Mouse (Mus musculus) limb, embryonic 13.5 days (tissue): ENCODE results near the gene Akap2. TPM values are rescaled to one million over a fixed set of nuclear protein-coding genes. Genes with fewer than 3 reads are reported as not detected.

ENCODE experiments used
- ATAC-seq: fragments of 200-750 bp; cut with Nextera tagmentation; 2 replicates; pipeline ENCODE4 v1.8.0; 2017; ENCODE audit warnings: low read depth, moderate number of reproducible peaks, moderate TSS enrichment; ENCODE audit not compliant: low FRiP score
- H3K27ac ChIP-seq: fragments of 300-500 bp; sonication (generic); 2 replicates; pipeline ENCODE4 v1.5.1; 2015; ENCODE audit warnings: inconsistent platforms, mild to moderate bottlenecking, moderate library complexity
- H3K27me3 ChIP-seq: fragments of 300-500 bp; sonication (generic); 2 replicates; pipeline ENCODE4 v1.6.1; 2015; ENCODE audit warnings: mild to moderate bottlenecking, inconsistent platforms
- H3K36me3 ChIP-seq: fragments of 300-500 bp; sonication (generic); 2 replicates; pipeline ENCODE4 v1.6.1; 2015; ENCODE audit warnings: inconsistent platforms, mild to moderate bottlenecking, moderate library complexity
- H3K4me1 ChIP-seq: fragments of 300-500 bp; sonication (generic); 2 replicates; pipeline ENCODE4 v1.6.1; 2015; ENCODE audit warnings: inconsistent platforms
- H3K4me2 ChIP-seq: fragments of 300-500 bp; sonication (generic); replicated peaks from 2 replicates; pipeline ENCODE4 v1.6.1; 2015; ENCODE audit warnings: inconsistent platforms, mild to moderate bottlenecking, moderate library complexity
- H3K4me3 ChIP-seq: fragments of 300-500 bp; sonication (generic); 2 replicates; pipeline ENCODE4 v1.5.1; 2015; ENCODE audit warnings: moderate library complexity, mild to moderate bottlenecking, inconsistent platforms
- H3K9ac ChIP-seq: fragments of 300-500 bp; sonication (generic); 2 replicates; pipeline ENCODE4 v1.6.1; 2015; ENCODE audit warnings: mild to moderate bottlenecking, inconsistent platforms
- H3K9me3 ChIP-seq: fragments of 300-500 bp; sonication (generic); 2 replicates; pipeline ENCODE4 v1.6.1; 2016; ENCODE audit warnings: inconsistent platforms
- WGBS: fragments of 180-500 bp; shearing (Covaris S2); methylation state at CpG from one replicate; pipeline ENCODE4 v1.1.7; 2015; 5-methylcytosine and 5-hydroxymethylcytosine counted together
- polyA plus RNA-seq: library from polyadenylated mRNA; unstranded; fragments of >200 nt; fragmentation: Nextera tagmentation; extraction: Ambion mirVana; gene quantifications from 2 replicates; pipeline ENCODE4 v1.2.1, GENCODE M21; 2015

The Akap2 gene
- polyA plus RNA-seq, 1 experiment from 2014 or later: 34.2 TPM

DNA sequence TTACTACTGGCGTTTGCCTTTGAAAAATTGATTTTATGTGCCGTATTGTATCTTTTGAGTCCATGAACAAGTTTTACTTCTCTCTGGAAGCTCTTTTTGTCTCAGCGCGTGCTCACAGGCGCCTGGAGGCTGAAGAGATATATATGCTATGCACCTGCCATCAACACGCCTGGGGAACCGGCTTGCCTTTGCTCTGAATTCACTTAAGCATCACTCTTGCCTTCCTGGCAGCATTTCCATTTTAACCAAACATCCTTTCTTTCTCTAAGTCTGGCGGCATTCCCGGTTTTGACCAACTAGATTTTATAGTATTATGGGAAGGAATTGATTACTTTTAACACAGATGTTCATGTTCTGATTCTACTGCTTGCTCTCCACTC lies 65.9 kb downstream of the Akap2 start:
- Histone ChIP-seq H3K4me3 (peak overlapping the region; percentile 44), H3K9ac (peak overlapping the region; percentile 61; the same call in 1 of the 2 replicates), H3K36me3 (no peaks in the 10 kb centered on the region), H3K4me2 (peak overlapping the region; percentile 75), H3K27ac (no peak overlapping the region), H3K27me3 (peaks cover 26% of the 10 kb centered on the region), H3K9me3 (no peaks in the 10 kb centered on the region), H3K4me1 (peaks cover 35% of the 10 kb centered on the region)
- 30% methylated on average over 9 of the region's 9 CpGs for WGBS
- ATAC-seq: no peak

GRCm38 (mm10) chr4:57783853-57784600 lies 66.6 kb downstream of the Akap2 start:
- no peaks in the 10 kb centered on the region for H3K36me3 ChIP-seq
- no peak overlapping the region; the same call in 1 of the 2 replicates for H3K4me3 ChIP-seq
- 82% methylated on average over 11 of the region's 11 CpGs for WGBS
- H3K4me2 ChIP-seq: no peak overlapping the region
- no peak overlapping the region for H3K27ac ChIP-seq
- ATAC-seq: no peak
- H3K4me1 ChIP-seq: peaks cover 35% of the 10 kb centered on the region
- H3K9ac ChIP-seq: no peak overlapping the region
- peaks cover 26% of the 10 kb centered on the region for H3K27me3 ChIP-seq
- H3K9me3 ChIP-seq: no peaks in the 10 kb centered on the region

DNA sequence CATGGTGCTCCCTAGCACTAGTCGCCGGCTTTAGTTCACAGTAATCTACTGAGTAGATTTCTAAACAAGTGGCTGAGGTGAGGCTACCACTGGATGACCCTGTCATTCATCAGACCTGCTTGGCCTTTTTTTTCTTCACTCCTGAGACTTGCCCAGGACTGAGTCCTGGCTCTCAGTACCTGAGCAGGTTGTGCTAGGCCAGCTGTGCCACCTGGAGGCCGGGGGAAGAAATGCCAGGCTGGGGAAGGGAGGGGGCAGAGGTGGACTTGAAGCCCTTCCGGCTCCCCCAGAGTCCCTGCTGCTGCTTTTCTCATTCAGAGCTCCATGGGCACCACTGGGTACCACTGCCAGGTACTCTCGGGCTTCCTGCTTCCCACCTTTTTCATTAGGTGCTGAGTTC lies 71.3 kb downstream of the Akap2 start:
- WGBS: 70% methylated on average over 5 of the region's 5 CpGs
- Histone ChIP-seq H3K27ac (no peak overlapping the region), H3K9me3 (no peaks in the 10 kb centered on the region), H3K27me3 (peaks cover 7% of the 10 kb centered on the region), H3K36me3 (no peaks in the 10 kb centered on the region), H3K9ac (no peak overlapping the region), H3K4me3 (no peak overlapping the region), H3K4me1 (peaks cover 4% of the 10 kb centered on the region), H3K4me2 (no peak overlapping the region)
- no peak for ATAC-seq

GRCm38 (mm10) chr4:57789118-57789517 lies 71.7 kb downstream of the Akap2 start:
- ATAC-seq: no peak
- Histone ChIP-seq H3K4me2 (no peak overlapping the region), H3K27ac (no peak overlapping the region)

GRCm38 (mm10) chr4:57793989-57794388 lies 76.5 kb downstream of the Akap2 start:
- peaks cover 19% of the 10 kb centered on the region for H3K4me1 ChIP-seq
- H3K27me3 ChIP-seq: no peaks in the 10 kb centered on the region
- 67% methylated on average over 8 of the region's 8 CpGs for WGBS
- no peak overlapping the region for H3K4me3 ChIP-seq
- no peak overlapping the region for H3K27ac ChIP-seq
- no peaks in the 10 kb centered on the region for H3K36me3 ChIP-seq
- H3K4me2 ChIP-seq: no peak overlapping the region
- no peak overlapping the region for H3K9ac ChIP-seq
- H3K9me3 ChIP-seq: no peaks in the 10 kb centered on the region
- no peak for ATAC-seq

More at GRCm38 (mm10) chr4:57789118-57789517, 71.7 kb downstream of the Akap2 start:
- H3K4me3 ChIP-seq: no peak overlapping the region
- peaks cover 3% of the 10 kb centered on the region for H3K27me3 ChIP-seq
- H3K4me1 ChIP-seq: peaks cover 6% of the 10 kb centered on the region
- H3K9me3 ChIP-seq: no peaks in the 10 kb centered on the region
- H3K9ac ChIP-seq: no peak overlapping the region
- no peaks in the 10 kb centered on the region for H3K36me3 ChIP-seq

GRCm38 (mm10) chr4:57794547-57794946 lies 77.1 kb downstream of the Akap2 start:
- Histone ChIP-seq H3K4me1 (peaks cover 19% of the 10 kb centered on the region), H3K27ac (no peak overlapping the region), H3K4me2 (no peak overlapping the region), H3K36me3 (no peaks in the 10 kb centered on the region), H3K9me3 (no peaks in the 10 kb centered on the region), H3K9ac (no peak overlapping the region), H3K27me3 (no peaks in the 10 kb centered on the region), H3K4me3 (no peak overlapping the region)
- 22% methylated on average over 3 of the region's 3 CpGs for WGBS
- peak; percentile 48; the same call in 1 of the 2 replicates for ATAC-seq

- Histone ChIP-seq H3K27ac (no peak overlapping the region), H3K4me3 (no peak overlapping the region), H3K36me3 (no peaks in the 10 kb centered on the region; the same call in 1 of the 2 replicates), H3K9ac (no peak overlapping the region), H3K4me1 (peaks cover 24% of the 10 kb centered on the region), H3K4me2 (no peak overlapping the region), H3K27me3 (no peaks in the 10 kb centered on the region), H3K9me3 (no peaks in the 10 kb centered on the region; the same call in 1 of the 2 replicates)
- WGBS: 79% methylated on average over 9 of the region's 9 CpGs
- ATAC-seq: no peak
Measured at GRCm38 (mm10) chr4:57797548-57798285, 80.3 kb downstream of the Akap2 start.

DNA sequence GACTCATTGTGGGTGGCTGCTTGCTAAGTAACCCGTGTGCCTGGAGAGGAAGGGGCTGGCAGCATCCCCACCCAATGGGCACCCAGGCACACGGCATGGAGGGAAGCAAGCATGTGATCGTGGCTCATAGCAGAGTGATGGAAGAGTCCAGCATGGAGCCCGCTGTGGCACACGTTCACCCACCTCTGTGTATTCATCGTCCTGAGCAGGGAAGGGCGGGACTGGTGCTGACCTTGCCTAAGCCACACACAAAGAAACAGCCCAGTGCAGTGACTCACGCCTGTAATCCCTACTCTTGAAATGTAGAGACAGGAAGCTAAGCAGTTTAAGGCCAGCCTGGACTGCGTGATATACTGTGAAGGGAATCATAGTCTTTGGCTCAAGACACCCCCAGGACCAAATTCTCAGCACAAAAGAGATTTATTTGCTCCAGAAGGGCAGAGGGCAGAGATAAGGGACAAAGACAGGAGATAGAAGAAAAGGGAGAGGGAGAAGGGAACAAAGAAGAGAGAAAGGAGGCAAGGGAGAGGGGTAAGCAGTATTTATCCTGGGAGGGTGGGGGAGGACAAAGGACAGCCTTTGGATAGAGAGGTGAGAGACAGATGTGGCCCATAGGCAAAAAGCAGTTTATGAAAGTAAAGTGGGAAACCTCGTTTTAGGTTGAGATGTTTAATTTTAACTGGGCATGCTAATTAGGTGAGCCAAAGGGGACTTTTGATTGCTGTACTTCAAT lies 81.0 kb downstream of the Akap2 start:
- ATAC-seq: no peak
- WGBS: 54% methylated on average over 10 of the region's 10 CpGs

DNA sequence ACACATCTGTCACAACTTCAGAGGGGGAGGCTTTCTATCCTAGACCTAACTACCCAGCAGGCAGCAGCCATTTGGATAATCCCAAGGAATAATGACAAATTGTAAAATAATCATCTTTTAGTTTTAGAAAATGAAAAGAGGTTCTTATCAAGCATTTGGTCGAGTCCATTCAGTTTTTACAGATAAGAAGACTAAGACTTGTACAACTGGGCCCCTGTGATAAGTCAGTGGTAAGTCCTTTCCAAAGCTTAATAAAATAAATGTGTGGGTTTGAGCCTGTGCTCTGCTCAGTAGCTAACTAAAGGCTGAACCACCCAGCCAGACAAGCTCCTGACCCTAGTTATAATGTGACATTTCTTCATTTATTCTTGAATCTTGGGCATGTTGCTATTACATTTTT lies 81.8 kb downstream of the Akap2 start:
- no peak overlapping the region for H3K4me2 ChIP-seq
- H3K4me3 ChIP-seq: no peak overlapping the region
- H3K27me3 ChIP-seq: no peaks in the 10 kb centered on the region
- ATAC-seq: no peak
- WGBS: 75% methylated on average over 1 of the region's 1 CpGs
- H3K4me1 ChIP-seq: peaks cover 16% of the 10 kb centered on the region
- H3K27ac ChIP-seq: no peak overlapping the region
- no peaks in the 10 kb centered on the region; the same call in 1 of the 2 replicates for H3K36me3 ChIP-seq
- H3K9ac ChIP-seq: no peak overlapping the region
- no peaks in the 10 kb centered on the region; the same call in 1 of the 2 replicates for H3K9me3 ChIP-seq

More for the DNA sequence above, 81.0 kb downstream of the Akap2 start:
- Histone ChIP-seq H3K36me3 (no peaks in the 10 kb centered on the region; the same call in 1 of the 2 replicates), H3K4me1 (peaks cover 24% of the 10 kb centered on the region), H3K4me3 (no peak overlapping the region), H3K9me3 (no peaks in the 10 kb centered on the region; the same call in 1 of the 2 replicates), H3K9ac (no peak overlapping the region), H3K4me2 (no peak overlapping the region), H3K27me3 (no peaks in the 10 kb centered on the region), H3K27ac (no peak overlapping the region)

GRCm38 (mm10) chr4:57801239-57801638 lies 83.8 kb downstream of the Akap2 start:
- no peak overlapping the region for H3K4me3 ChIP-seq
- no peak for ATAC-seq
- H3K27me3 ChIP-seq: no peaks in the 10 kb centered on the region
- H3K9ac ChIP-seq: no peak overlapping the region
- no peaks in the 10 kb centered on the region; the same call in 1 of the 2 replicates for H3K36me3 ChIP-seq
- no peaks in the 10 kb centered on the region; the same call in 1 of the 2 replicates for H3K9me3 ChIP-seq
- 0 out of 2 replicates have a peak, but pooled peaks cover 10% of the 10 kb centered on the region for H3K4me1 ChIP-seq
- no peak overlapping the region for H3K4me2 ChIP-seq
- no peak overlapping the region for H3K27ac ChIP-seq
- 63% methylated on average over 7 of the region's 7 CpGs for WGBS

GRCm38 (mm10) chr4:57801986-57802385 lies 84.5 kb downstream of the Akap2 start:
- Histone ChIP-seq H3K27ac (no peak overlapping the region), H3K27me3 (no peaks in the 10 kb centered on the region), H3K4me3 (no peak overlapping the region), H3K36me3 (no peaks in the 10 kb centered on the region; the same call in 1 of the 2 replicates), H3K9me3 (no peaks in the 10 kb centered on the region; the same call in 1 of the 2 replicates), H3K4me2 (no peak overlapping the region), H3K4me1 (0 out of 2 replicates have a peak, but pooled peaks cover 10% of the 10 kb centered on the region), H3K9ac (no peak overlapping the region)
- ATAC-seq: no peak
- WGBS: 94% methylated on average over 5 of the region's 5 CpGs
